Mouse (Mus musculus): ENCODE data around the gene Phgr1.

The Phgr1 gene

DNA sequence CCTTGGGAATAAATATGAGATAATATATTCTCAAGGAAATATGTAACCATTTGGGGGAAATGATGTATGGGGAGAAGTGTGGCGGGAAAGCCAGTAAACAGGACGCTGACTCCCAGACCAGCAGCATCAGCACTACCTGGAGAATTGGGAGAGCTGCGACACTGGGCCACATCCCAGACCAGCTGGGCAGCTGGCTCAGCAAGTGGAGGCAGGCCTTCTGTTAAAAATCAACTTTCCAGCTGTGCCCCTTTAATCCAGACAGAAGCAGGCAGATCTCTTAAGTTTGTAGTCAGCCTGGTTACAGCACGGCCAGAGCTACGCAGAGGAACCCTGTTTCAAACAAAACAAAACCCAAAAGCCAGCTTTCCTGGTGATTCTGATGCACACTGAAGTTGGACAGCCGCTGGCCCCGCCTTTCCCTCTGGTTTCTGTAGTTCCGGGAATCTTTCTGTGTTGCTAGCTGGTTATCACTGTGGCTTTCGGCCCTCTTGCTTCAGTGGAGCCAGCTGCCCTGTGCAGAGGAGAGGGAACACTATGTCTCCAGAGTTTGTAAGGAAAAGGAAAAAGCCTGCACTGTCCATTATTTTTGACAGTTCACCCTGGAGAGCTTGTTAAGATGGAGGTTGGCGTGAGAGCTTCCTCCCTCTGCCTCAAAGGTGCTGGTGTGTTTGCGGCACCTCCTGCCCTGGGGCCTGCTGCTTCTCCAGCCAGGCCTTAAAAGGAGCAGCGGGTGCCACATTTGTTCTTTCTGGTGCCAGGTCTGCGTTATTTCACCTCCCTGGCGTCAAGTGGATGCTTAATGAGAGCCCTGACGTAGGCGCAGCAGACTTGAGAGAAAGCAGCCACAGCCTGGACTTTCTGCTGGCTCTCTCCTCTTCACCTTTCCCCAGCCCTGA, 20.4 kb upstream of the Phgr1 start:
- no peak for DNase-seq

DNA sequence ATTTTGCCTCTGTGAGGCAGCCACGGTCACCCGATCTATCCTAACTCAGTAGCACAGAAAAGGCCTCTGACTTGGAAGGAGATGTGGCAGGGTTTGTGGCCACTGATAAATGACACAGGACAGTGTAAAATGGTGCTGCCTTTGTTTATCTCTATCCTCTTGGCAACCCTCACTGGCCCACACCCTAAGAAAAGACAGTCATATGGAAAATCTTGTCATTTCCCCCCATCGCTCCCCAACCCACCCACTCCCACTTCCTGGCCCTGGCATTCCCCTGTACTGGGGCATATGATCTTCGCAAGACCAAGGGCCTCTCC, 19.8 kb upstream of the Phgr1 start:
- DNase-seq, result no peak

DNA sequence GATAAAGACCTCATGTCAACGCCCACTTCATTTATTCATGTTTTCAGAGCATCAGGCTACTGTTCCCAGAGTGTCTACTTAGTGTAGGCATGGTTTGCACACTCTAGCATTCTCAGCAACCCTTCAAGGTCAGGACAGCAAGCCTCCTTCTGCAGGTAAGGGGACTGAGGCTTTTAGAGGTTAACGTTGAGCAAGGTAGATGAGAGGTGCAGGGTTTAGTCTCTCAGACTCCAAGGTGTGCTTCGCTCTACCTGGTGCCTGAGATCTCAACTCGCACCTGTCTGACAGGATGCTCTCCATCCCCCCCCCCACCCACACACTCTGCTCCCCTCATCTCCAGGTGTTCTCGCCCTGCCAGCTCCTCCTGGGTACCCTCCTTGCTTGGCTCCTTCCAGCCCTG, 18.4 kb upstream of the Phgr1 start:
- DNase-seq, result no peak

DNA sequence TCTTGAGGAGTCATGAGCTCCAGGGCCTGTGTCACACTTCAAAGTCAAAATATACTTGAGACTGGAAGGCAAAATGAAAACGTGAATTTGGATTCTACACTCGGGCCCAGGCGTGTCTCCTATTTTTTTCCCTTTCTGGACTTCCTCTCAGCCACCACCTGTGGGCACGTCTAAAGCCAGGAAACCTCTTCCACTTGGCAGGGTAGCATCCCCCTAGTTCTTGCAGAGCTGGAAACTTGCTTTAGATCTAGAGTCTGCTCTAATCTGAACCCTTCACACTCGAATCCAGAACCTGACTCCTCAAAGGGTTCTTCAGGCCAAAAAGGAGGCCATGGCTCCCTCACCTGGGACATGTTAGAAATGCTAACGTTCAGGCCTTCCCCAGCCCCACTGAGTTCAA, 17.2 kb upstream of the Phgr1 start:
- DNase-seq, result no peak

DNA sequence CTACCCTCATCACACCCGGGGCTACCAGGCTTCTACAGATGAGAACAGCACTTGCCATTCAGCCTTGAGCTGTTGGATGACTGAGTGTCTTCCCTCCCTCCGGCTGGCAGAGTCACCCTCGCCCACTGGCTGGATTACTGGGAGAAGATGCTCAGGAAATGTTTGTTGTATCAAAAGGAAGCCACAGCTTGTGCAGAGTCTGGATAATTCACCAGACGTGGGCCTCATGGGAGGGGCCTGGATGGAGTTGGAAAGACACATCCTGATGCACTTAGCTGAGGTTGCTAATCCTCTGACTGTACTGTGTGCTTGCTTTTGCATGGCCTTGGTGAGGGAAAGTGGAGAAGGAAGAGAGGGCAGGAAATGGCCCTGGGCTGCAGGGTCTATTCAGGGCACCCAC, 16.5 kb upstream of the Phgr1 start:
- DNase-seq, result no peak

DNA sequence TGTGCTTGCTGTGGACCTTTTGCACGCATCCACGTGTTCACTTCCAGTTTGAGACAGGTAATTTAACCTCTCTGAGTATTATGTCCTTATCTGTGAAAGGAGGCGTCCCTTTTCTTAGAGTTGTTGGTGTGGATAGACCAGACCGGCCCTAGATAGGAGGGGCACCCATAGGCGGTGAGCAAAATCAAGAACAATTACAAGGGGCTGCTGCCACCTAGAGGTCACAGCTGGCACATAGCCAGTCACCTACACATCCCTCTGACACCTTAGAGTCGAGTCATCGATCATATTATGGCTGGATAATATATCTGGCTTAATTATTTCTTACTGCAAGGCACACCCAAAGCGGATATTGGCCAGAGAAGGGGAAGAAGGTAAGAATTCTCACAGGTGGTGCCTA, 12.7 kb upstream of the Phgr1 start:
- peak in 1 of 2 experiments; percentile 44 for DNase-seq

DNA sequence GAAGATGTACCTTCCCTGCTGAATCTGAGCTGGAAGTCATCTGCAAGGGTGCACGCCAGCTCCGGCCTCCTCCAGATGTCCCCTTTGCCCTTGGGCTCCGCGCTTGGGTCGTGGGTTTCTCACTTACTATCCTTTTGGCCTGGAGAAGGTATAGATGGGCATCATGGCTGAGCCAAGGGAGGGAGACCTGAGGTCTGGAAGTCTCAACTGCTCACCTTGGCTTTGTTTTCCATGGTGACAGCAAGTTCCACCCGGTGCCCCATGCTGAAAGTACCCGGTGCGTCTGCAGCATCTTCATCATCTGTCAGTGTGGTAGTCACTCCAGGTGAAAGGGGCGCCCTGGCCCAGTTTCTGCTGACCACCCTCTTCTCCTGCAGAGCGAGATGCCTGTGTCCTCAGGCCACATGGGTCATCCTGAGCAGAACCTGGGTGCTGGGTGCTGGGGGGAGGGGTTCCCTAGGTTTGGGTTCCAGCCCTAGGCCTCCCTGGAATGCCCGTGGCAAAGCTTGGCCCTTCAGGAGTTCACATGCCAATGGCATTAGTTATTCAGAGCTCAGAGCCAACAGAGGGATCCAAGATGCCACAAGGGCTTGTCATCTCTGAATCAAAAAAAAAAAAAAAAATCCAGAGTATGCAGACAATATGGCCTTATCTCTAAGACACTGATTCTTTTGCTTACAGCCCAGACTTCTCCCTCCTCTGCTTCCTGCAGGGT, 12.1 kb upstream of the Phgr1 start:
- DNase-seq, result no peak

DNA sequence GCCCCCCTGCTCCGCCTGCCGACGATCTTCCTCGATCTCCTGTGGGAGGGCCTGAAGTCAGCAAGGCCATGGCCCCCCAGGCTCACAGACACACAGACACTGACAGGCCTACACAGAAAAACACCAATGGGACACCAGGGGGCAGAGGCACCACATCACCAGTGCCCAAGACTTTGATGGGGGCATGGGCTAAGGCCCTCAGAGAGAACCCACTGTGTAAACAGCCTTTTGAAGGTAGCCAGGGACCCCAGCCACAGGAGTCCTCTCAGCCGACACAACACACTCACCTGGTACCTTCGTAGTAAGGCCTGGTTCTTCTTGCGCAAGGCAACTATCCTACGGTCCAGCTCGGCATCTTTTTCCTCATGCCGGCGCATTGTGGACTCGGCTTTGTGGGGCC, 11.2 kb upstream of the Phgr1 start:
- DNase-seq, result no peak

DNA sequence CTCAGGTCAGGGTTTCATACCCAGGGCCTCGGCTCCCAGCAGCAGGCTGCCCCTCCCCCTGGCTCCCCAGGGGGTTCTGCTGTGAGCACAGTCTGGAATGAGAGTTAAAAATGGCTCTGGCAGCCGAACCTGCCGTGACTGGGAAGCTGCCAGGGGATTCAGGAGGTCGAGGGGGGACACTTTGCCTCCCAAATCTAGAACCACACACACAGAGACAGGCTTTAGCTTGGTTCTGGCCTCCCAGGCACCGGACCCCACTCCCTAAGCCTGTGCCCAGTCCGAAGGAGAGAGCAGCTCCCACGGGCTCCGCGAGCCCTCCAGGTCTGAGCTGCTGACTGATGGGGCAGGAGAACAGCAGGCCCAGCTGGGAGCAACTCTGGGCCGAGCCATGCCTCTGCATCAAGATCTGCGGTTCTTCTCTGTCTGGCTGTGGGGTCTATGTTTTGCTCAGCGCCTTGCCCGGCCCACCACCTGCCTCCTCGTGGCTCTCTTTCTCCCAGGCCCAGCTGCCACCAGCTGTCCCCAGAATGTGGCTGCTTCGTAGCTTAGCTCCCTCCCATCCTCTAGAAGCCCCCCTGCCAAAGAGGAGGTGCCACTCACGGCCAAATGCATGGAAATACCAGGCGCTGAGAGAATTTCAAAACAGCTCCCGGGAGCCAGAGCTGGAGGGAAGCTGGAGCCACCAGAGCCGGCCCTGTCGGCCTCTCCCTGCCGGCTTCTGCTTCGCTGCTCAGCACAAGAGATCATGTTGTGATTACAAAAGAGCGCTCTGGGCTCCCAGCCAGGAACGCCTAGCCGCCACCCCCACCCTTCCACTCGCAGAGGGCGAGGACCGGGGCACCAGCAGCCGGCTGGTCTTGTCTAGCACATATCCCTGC, 10.4 kb upstream of the Phgr1 start, which contains the start of gene Ccdc9b:
Ccdc9b (minus strand) TSS at position 756 of the 878 bp plus-strand sequence.
- peak; percentile 86 to 90 for DNase-seq

DNA sequence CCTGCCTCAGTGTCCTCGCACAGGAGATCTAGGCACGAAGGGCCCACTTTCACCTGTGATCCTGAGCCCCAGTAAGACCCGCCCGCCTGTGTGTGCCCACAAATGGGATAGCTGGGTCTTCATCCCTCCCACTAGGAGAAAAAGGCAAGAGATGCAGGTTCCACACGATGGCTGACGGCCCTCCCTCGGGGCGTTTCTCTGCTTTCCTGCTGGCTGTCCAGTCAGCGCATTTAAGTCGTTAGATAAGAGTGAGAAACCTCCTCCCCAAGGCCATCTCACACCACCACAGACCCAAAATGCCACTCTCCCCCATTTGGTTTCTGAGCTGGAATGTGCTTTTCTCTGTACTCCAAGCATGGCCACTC, 9.8 kb upstream of the Phgr1 start:
- DNase-seq, result no peak

DNA sequence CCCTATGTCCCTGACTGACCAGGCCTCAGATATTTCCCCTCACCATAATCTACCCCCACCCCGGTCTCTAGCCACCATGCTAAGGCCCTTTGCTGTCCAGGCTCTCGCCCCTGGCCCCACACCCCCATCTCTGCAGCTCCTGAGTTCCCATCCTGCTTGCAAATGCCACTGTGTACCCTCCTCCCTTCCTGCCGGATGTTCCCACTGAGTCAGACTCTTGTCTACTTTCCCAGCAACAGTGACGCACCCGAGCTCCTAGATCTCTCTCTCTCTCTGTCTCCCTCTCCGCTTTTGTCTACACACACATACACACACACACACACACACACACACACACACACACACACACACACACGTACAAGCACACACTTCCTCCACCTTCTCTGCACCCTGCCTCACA, 9.1 kb upstream of the Phgr1 start:
- no peak for DNase-seq

DNA sequence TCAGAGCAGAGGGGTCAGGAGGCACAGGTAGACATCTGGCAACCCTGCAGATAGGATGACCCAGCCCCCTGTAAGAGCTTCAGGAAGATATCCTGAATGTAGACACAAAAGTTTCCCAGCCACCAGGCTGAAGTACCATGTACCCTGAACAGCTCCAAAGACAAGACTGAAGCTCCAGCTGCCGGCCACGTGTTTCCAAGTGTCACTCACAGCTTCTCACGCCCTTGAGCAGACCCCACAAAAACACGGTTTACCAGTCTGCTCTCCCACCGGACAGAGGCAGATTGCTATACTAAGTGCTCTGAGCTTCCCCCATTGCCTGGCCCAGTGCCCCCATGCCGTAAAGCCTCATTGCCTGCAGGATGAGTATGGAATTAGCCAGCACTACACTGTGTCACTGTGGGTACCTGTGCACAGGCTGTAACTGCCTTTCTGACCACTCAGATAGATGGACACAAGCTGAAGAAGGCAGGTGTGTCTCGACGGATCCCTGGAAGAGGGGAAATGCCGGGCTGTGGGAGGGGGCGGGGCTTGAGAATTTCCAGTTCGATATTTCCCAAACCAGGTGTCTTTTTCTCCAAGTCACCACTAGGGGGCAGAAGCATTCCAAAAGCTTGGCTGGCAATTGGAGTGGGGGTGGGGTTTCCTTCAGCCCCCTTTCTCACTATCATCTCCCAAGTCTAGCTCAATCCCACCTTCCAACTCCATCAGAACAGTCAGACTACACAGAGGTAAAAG, 8.3 kb upstream of the Phgr1 start:
- DNase-seq, result peak; percentile 54 to 67

DNA sequence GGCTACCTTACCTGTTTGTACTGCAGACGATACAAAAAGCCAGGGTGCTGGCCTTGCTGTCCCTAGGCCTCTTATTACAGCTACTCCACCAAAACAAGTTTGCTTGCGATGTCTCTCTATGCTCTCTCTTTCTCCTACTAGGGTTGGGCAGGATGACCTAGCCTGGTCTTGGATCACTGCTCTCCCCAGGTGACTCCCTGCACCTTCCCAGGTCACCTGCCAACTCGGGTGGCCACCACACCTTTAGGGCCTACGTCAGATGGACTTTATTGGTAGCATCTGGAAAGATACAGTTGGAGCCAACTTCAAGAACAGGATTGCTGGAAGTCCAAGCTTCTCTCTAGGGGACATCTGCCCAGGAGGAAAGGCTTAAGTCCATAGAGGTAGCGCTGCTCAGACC, 7.7 kb upstream of the Phgr1 start:
- no peak for DNase-seq

DNA sequence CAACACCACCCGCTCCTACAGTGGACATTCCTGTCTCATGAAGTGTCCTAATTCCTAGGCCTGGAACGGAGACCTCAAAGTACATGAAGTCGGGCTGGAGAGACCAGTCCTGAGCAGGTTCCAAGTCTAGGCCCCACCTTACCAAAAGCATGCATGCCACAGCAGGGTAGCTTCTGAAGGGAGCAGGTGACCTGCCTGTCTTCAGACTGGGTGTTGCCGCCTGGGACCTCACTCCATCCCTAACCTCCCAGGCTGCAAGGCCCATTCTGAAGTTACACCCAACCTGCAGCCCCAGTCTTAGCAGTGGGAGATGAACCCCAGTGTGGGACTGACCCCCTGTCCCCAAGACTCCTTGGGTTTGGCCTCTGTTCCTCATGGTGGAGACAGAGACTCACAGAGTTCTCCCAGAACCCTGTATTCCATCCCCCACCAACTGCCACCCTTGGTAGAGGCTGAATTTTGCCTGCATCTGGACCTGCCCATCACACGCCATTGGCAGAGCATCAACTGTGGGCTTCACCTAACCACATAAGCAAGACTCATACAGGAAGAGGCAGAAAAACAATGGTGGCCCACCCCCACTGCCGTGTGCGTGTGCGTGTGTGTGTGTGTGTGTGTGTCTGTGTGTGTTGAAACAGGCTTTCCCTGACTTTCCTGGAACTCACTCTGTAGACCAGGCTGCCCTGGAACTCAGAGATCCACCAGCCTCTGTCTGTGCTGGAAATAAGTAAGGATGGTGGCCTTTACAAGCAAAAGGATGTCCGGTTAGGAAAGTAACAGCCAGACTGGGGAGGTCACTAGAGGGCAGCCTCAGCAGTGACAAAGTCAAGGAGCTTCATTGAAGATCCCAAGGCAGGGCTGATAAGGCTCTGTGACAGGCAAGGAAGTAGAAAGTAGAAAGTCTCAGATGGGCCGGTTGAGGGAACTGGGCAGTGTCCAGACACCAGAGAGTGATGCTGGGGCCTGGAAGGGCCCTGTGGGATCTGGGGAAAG, 6.2 kb upstream of the Phgr1 start:
- DNase-seq, result no peak

DNA sequence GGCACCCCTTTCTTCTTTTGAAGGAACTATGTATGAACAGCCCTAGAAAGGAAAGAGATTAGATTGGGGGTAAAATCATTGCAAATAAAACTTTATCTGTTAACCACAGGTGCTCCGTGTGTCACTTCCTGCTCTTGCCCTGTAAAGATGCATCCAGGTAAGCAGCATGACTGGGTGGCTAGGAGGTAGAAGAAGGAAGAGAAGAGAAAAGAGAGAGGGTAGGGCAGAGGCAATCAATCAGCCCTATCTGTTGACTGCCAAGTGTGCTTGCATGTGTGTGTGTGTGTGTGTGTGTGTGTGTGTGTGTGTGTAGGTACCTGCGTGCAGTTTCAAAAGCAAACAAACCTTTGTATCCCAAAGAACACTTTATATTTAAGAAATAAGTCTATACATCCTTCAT, 2.0 kb downstream of the Phgr1 start:
- no peak for DNase-seq

DNA sequence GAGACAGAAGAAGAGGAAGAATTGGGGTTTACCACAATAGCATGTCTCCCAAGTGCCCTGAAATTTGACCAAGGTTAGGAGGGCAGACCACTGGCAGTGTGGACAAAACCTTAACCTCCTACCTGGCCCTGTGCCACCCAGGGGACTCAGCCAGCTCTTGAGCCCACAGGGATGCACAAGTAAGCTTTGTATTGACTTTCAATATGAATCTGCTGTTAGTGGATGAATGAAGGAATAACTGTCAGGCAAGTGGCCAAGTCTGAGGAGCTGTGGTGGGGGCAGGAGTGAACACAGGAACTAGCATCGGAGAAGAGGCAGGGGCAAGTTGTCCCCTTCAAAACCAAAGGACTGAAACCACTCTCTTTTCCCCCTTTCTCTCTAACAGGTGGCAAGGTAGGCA, 2.8 kb downstream of the Phgr1 start:
- peak in 1 of 2 experiments; percentile 47 for DNase-seq

DNA sequence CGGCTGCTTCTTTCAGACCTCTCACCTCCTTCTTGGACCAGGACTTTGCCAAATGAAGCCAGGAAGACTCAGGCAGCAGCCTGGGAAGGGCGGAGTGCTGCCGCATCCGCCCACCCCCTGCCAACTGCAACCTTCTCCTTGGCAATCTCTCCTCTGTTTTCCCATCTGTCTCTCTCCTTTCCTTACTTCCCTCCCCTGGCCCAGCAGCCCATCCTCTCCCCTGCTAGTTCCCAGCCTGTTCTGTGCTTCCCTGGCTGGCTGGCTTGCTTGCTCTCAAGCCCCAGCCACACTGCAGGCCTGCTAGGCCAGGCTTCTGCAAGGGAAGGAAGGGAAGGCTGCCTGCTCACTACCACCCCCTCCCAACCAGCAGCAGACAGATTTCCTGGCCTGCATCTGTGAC, 3.3 kb downstream of the Phgr1 start:
- DNase-seq, result peak; percentile 53 to 68

DNA sequence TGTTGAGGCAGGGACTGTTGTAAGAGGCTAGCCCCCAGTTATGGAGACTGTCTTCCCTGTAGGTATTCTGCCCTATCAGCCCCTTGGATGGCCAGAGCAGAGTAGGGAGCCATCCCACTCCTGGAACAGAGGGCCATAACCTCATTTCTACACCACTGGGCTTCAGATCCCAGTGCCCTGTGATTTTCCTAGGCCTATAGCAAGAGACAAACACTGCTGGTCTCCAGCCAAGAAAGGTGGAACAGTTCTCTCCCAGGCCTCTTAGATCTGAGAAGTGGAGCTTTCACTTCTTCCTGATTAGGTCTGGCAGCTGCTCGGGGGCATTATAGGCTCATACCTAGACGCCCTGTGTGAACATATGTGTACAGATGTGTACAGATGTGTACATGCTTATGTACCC, 3.7 kb downstream of the Phgr1 start:
- no peak for DNase-seq

DNA sequence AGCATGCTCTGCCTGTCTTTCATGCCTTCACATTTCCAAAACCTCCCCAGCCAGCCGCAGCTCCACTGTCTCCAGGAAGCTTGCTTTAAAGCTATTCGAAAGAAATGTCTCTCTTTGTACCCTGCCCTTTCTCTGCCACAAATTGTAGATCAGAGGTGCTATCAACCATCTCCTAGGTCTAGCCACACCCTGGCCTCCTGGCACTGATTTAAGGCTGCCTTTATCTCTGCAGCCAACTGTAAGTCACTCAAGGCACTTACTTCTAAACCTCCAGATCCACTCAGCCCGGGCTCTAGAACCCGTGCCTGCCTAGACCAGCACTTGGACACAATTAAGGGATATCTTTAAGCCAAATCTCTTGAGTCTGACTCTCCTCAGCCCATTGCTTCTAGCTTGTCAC, 5.8 kb downstream of the Phgr1 start:
- DNase-seq, result no peak

DNA sequence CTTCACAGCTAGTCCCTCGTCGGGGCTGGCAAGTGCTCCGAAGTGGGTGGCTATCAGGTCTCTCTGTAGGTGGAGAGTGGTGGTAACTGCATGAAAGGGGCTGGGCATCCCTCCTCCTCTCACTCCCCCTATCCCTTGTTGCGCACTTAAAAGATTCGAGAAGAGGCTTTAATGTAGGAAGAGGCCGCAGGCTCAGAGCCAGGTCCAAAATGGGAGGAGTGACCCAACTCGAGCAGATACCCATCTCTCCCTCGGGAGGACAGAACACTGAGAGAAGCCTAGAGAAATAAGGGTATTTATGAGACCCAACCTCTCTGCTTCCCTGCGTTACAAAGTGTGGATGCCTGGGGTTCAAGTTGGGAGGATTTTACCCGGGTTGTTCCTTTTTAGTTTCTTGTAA, 6.5 kb downstream of the Phgr1 start:
- peak; percentile 45 to 48 for DNase-seq
